Mouse (Mus musculus): ENCODE data around the gene P2ry6. TPM values are rescaled to one million over a fixed set of nuclear protein-coding genes. Genes with fewer than 3 reads are reported as not detected.

P2ry6 gene
- polyA plus RNA-seq, 1 experiment from 2014 or later = 2.9 TPM

DNA sequence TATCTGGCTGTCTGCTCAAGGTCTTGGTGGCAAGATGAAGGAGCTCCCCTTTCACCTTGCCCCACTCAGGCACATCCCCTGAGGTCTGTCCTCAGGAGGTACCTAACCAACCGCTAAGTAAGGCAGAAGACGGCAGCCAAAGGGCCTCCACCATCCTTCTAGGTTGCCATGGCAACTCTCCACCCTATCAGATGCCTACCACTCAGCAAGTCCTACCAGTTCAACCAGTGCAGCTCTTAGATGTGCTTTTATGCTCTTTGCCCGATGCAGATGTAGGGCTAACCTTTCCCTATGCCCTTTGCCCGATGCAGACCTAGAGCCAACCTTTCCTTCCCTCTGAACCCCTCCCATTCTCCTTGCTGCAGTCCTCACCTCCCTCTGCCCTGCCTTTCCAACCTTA, 30.7 kb upstream of the P2ry6 start:
- Histone ChIP-seq H3K36me3 (ENCODE audit: control insufficient read depth, insufficient read depth) (no peaks in the 10 kb centered on the region), H3K27ac (ENCODE audit: low read length) (no peak overlapping the region), H3K4me1 (replicated peaks; ENCODE audit: control insufficient read depth, insufficient read depth, low read length) (no peaks in the 10 kb centered on the region), H3K4me3 (replicated peaks; ENCODE audit: low read length) (no peak overlapping the region), H3K4me2 (ENCODE audit: low read length) (no peak overlapping the region), H3K27me3 (replicated peaks; ENCODE audit: control insufficient read depth, insufficient read depth, low read length) (no peaks in the 10 kb centered on the region; the same call in 1 of the 2 replicates), H3K9ac (replicated peaks; ENCODE audit: low read depth, low read length) (no peak overlapping the region), H3K9me3 (ENCODE audit: control insufficient read depth, low read length) (no peaks in the 10 kb centered on the region)
- WGBS = 58% methylated on average over 4 of the region's 4 CpGs
- no peak for ATAC-seq

DNA sequence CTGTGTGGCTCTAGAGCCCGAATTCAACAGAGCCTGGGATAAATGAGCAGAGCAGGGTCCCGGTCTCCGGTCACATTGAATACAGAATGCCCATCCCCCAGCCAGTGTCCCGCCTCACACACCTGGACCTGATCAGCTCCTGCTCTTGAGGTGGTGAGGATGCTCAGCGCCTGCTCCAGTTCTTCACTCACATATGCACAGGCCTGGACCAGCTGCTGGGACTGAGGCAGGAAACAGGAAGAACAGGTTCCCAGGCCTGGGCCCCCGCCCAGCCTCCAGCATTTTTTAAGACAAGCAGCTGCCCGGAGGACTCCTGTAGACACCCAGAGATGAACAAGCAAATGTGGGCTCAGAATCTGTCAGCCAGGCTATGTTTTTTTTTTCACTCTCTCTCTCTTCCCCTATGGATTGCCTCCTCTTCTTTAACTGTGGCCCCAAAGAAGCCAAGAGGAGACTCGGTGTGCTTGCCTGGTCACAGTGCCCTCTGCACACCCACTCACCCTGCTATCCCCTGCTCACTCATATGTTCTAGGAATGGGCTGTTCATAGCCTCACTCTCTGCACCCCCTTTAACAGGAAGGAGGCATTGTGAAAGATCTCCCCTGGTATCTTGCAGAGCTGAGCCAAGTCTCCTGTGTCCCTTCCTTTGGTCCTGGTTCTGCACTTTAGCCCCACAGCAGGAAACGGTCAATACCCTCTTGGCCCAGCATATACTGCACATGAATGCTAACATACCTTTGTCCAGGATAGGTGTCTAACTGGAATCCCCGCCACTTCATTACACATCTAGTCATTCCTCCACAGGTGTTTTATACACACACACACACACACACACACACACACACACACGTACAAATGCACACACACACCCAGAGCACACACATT, 29.2 kb upstream of the P2ry6 start:
- Histone ChIP-seq H3K9ac (replicated peaks; ENCODE audit: low read depth, low read length) (no peak overlapping the region), H3K9me3 (ENCODE audit: control insufficient read depth, low read length) (no peaks in the 10 kb centered on the region), H3K4me1 (replicated peaks; ENCODE audit: control insufficient read depth, insufficient read depth, low read length) (no peaks in the 10 kb centered on the region), H3K4me2 (ENCODE audit: low read length) (no peak overlapping the region), H3K27ac (ENCODE audit: low read length) (no peak overlapping the region), H3K4me3 (replicated peaks; ENCODE audit: low read length) (no peak overlapping the region), H3K36me3 (ENCODE audit: control insufficient read depth, insufficient read depth) (no peaks in the 10 kb centered on the region), H3K27me3 (replicated peaks; ENCODE audit: control insufficient read depth, insufficient read depth, low read length) (no peaks in the 10 kb centered on the region)
- 79% methylated on average over 11 of the region's 11 CpGs for WGBS
- ATAC-seq = no peak

DNA sequence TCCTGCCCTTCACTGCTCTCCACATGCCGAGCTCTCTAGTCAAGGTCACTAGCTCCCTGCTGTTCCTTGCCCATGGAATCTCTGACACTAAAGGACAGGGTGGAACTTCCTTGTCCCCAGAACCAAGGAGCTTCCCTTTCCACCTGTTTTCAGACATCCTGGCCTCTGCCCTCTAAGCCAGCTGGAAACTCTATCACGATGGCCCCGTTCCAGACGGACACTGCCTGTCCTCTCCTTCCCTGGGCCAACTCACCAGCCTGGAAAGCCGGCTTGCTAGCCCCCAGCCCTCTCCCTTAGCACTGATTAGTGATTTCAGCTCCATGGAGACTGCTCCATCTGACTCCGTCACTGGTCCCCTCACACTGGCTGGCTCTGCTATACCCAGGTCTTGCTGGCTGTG, 27.8 kb upstream of the P2ry6 start:
- no peak for ATAC-seq
- Histone ChIP-seq H3K9ac (replicated peaks; ENCODE audit: low read depth, low read length) (no peak overlapping the region), H3K9me3 (ENCODE audit: control insufficient read depth, low read length) (no peaks in the 10 kb centered on the region), H3K4me2 (ENCODE audit: low read length) (no peak overlapping the region), H3K27me3 (replicated peaks; ENCODE audit: control insufficient read depth, insufficient read depth, low read length) (no peaks in the 10 kb centered on the region), H3K27ac (ENCODE audit: low read length) (no peak overlapping the region), H3K36me3 (ENCODE audit: control insufficient read depth, insufficient read depth) (no peaks in the 10 kb centered on the region), H3K4me1 (replicated peaks; ENCODE audit: control insufficient read depth, insufficient read depth, low read length) (no peaks in the 10 kb centered on the region), H3K4me3 (replicated peaks; ENCODE audit: low read length) (no peak overlapping the region)
- WGBS = 67% methylated on average over 6 of the region's 6 CpGs

DNA sequence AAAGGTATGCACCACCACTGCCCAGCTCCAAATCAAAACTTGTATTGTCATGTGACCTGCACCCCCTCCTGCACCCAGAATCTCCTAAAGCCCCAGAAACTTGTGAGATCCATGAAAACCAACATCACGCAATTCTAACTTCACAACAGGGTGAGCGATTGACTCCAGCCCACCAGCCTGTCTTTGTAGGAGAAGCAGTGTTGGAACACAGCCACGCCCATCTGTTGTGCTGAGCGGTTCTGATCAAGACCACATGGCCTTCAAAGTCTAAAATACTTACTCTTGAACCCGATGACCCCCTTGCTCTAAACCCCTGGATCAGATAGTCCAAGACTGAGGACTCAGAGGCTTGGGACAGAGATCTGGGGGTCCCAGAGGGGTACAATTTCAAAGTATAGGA, 25.2 kb upstream of the P2ry6 start:
- Histone ChIP-seq H3K27me3 (replicated peaks; ENCODE audit: control insufficient read depth, insufficient read depth, low read length) (no peaks in the 10 kb centered on the region), H3K9ac (replicated peaks; ENCODE audit: low read depth, low read length) (no peak overlapping the region), H3K9me3 (ENCODE audit: control insufficient read depth, low read length) (no peaks in the 10 kb centered on the region), H3K4me1 (replicated peaks; ENCODE audit: control insufficient read depth, insufficient read depth, low read length) (no peaks in the 10 kb centered on the region), H3K4me2 (ENCODE audit: low read length) (no peak overlapping the region), H3K4me3 (replicated peaks; ENCODE audit: low read length) (no peak overlapping the region), H3K36me3 (ENCODE audit: control insufficient read depth, insufficient read depth) (no peaks in the 10 kb centered on the region), H3K27ac (ENCODE audit: low read length) (no peak overlapping the region)
- 93% methylated on average over 5 of the region's 5 CpGs for WGBS
- ATAC-seq = no peak

DNA sequence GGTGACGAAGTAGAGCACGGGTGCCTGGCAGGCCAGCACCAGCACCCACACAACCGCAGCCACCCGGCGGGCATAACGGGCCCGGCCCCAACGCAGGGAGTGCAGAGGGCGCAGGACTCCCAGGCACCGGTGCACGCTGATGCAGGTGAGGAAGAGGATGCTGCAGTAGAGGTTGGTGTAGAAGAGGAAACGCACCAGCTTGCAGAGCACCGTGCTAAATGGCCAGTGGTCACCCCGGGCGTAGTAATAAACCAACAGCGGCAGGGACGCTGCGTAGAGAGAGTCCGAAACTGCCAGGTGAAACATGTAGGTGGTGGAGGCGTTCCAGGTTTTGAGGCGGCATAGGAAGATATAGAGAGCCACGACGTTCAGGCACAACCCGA, 24.1 kb upstream of the P2ry6 start:
- no peaks in the 10 kb centered on the region for H3K27me3 ChIP-seq (replicated peaks; ENCODE audit: control insufficient read depth, insufficient read depth, low read length)
- H3K27ac ChIP-seq (ENCODE audit: low read length) = no peak overlapping the region
- H3K4me2 ChIP-seq (ENCODE audit: low read length) = no peak overlapping the region
- H3K36me3 ChIP-seq (ENCODE audit: control insufficient read depth, insufficient read depth) = no peaks in the 10 kb centered on the region
- no peaks in the 10 kb centered on the region for H3K9me3 ChIP-seq (ENCODE audit: control insufficient read depth, low read length)
- H3K4me1 ChIP-seq (replicated peaks; ENCODE audit: control insufficient read depth, insufficient read depth, low read length) = no peaks in the 10 kb centered on the region
- no peak for ATAC-seq
- H3K4me3 ChIP-seq (replicated peaks; ENCODE audit: low read length) = no peak overlapping the region
- WGBS = 89% methylated on average over 24 of the region's 24 CpGs
- no peak overlapping the region for H3K9ac ChIP-seq (replicated peaks; ENCODE audit: low read depth, low read length)

- H3K9me3 ChIP-seq (ENCODE audit: control insufficient read depth, low read length) = no peaks in the 10 kb centered on the region
- H3K9ac ChIP-seq (replicated peaks; ENCODE audit: low read depth, low read length) = no peak overlapping the region
- H3K27ac ChIP-seq (ENCODE audit: low read length) = no peak overlapping the region
- H3K4me1 ChIP-seq (replicated peaks; ENCODE audit: control insufficient read depth, insufficient read depth, low read length) = no peaks in the 10 kb centered on the region
- H3K27me3 ChIP-seq (replicated peaks; ENCODE audit: control insufficient read depth, insufficient read depth, low read length) = no peaks in the 10 kb centered on the region
- ATAC-seq = no peak
- no peak overlapping the region for H3K4me3 ChIP-seq (replicated peaks; ENCODE audit: low read length)
- H3K36me3 ChIP-seq (ENCODE audit: control insufficient read depth, insufficient read depth) = no peaks in the 10 kb centered on the region
- WGBS = 88% methylated on average over 31 of the region's 31 CpGs
- H3K4me2 ChIP-seq (ENCODE audit: low read length) = no peak overlapping the region
These were observed 23.6 kb upstream of the P2ry6 start for GRCm38 (mm10) chr7:100997951-100998577.

- Histone ChIP-seq H3K27ac (ENCODE audit: low read length) (no peak overlapping the region), H3K36me3 (ENCODE audit: control insufficient read depth, insufficient read depth) (no peaks in the 10 kb centered on the region), H3K4me2 (ENCODE audit: low read length) (no peak overlapping the region), H3K4me1 (replicated peaks; ENCODE audit: control insufficient read depth, insufficient read depth, low read length) (no peaks in the 10 kb centered on the region), H3K4me3 (replicated peaks; ENCODE audit: low read length) (no peak overlapping the region), H3K9me3 (ENCODE audit: control insufficient read depth, low read length) (no peaks in the 10 kb centered on the region), H3K27me3 (replicated peaks; ENCODE audit: control insufficient read depth, insufficient read depth, low read length) (no peaks in the 10 kb centered on the region), H3K9ac (replicated peaks; ENCODE audit: low read depth, low read length) (no peak overlapping the region)
- WGBS = 85% methylated on average over 1 of the region's 1 CpGs
- ATAC-seq = no peak
These were observed 22.8 kb upstream of the P2ry6 start for GRCm38 (mm10) chr7:100997215-100997614.

DNA sequence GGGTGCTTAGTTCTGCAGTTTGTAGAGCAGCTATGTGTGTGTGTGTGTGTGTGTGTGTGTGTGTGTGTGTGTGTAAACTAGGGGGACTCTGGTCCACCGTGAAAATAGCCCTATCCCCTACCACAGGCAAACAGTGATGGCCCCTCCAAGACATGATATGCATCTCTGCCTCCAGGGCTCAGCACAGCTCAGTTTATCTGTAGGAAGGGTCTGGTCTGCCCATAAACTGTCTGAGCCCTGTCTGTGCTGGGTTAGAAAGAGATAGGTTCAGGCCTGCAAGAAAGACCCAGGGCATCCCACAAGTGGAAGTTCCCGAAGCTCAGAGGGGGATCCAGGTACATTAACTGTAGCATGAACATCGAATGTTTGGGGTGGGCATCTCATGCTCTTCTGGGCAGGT, 21.5 kb upstream of the P2ry6 start:
- no peaks in the 10 kb centered on the region for H3K27me3 ChIP-seq (replicated peaks; ENCODE audit: control insufficient read depth, insufficient read depth, low read length)
- ATAC-seq = no peak
- no peaks in the 10 kb centered on the region for H3K36me3 ChIP-seq (ENCODE audit: control insufficient read depth, insufficient read depth)
- no peak overlapping the region for H3K9ac ChIP-seq (replicated peaks; ENCODE audit: low read depth, low read length)
- H3K4me2 ChIP-seq (ENCODE audit: low read length) = no peak overlapping the region
- 78% methylated on average over 3 of the region's 3 CpGs for WGBS
- no peaks in the 10 kb centered on the region for H3K4me1 ChIP-seq (replicated peaks; ENCODE audit: control insufficient read depth, insufficient read depth, low read length)
- no peak overlapping the region for H3K4me3 ChIP-seq (replicated peaks; ENCODE audit: low read length)
- H3K27ac ChIP-seq (ENCODE audit: low read length) = no peak overlapping the region
- H3K9me3 ChIP-seq (ENCODE audit: control insufficient read depth, low read length) = no peaks in the 10 kb centered on the region

- no peak for ATAC-seq
- H3K9me3 ChIP-seq (ENCODE audit: control insufficient read depth, low read length) = no peaks in the 10 kb centered on the region
- WGBS = 86% methylated on average over 7 of the region's 7 CpGs
- no peaks in the 10 kb centered on the region for H3K36me3 ChIP-seq (ENCODE audit: control insufficient read depth, insufficient read depth)
- H3K9ac ChIP-seq (replicated peaks; ENCODE audit: low read depth, low read length) = no peak overlapping the region
- H3K4me1 ChIP-seq (replicated peaks; ENCODE audit: control insufficient read depth, insufficient read depth, low read length) = no peaks in the 10 kb centered on the region
- H3K4me2 ChIP-seq (ENCODE audit: low read length) = no peak overlapping the region
- no peak overlapping the region for H3K4me3 ChIP-seq (replicated peaks; ENCODE audit: low read length)
- no peak overlapping the region for H3K27ac ChIP-seq (ENCODE audit: low read length)
- no peaks in the 10 kb centered on the region for H3K27me3 ChIP-seq (replicated peaks; ENCODE audit: control insufficient read depth, insufficient read depth, low read length)
These were observed 20.9 kb upstream of the P2ry6 start for GRCm38 (mm10) chr7:100995260-100995864.
